19 mouse cellular contexts compared by ENCODE assay signal in genomic region chr2:5039350-5040170, GRCm38 (mm10). TPM values are rescaled to one million over a fixed set of nuclear protein-coding genes. Genes with fewer than 3 reads are reported as not detected.
A peak's percentile ranks its signal among the peaks of the same experiment; 100 is the strongest.
DNase-seq lines count a peak whose midpoint lies in the region; ATAC-seq and TF ChIP-seq lines count a peak whose summit lies in the region.
"Had no signal": no experiment of that assay in that cellular context is flagged by ENCODE, and none has a peak within 500 bp of the region (broad histone marks: within the 10 kb centered on the region; RNA-seq: fewer than 3 reads in every experiment).

No protein-coding gene starts in this region.

- 56% methylated on average over 13 of the region's 13 CpGs for WGBS in lung, embryonic 15.5 days
- 70% methylated on average over 13 of the region's 13 CpGs for WGBS in intestine, embryonic 15.5 days
- WGBS in stomach, embryonic 16.5 days, result 66% methylated on average over 13 of the region's 13 CpGs
- 74% methylated on average over 13 of the region's 13 CpGs for WGBS in hindbrain, postnatal 0 days

- H3K9ac ChIP-seq in lung, embryonic 15.5 days, result no peak overlapping the region
- H3K9ac ChIP-seq in intestine, embryonic 15.5 days, result no peak overlapping the region
- H3K9ac ChIP-seq in stomach, embryonic 16.5 days (ENCODE audit: low read length), result no peak overlapping the region
- no peak overlapping the region for H3K9ac ChIP-seq in hindbrain, postnatal 0 days (replicated peaks; ENCODE audit: low read length)
- H3K9ac ChIP-seq: embryonic facial prominence, embryonic 15.5 days; heart, embryonic 15.5 days; hindbrain, embryonic 15.5 days had no signal

- no peak overlapping the region for H3K4me2 ChIP-seq in lung, embryonic 15.5 days
- no peak overlapping the region for H3K4me2 ChIP-seq in intestine, embryonic 15.5 days (replicated peaks)
- H3K4me2 ChIP-seq in stomach, embryonic 16.5 days (ENCODE audit: low read depth, low read length), result no peak overlapping the region
- no peak overlapping the region for H3K4me2 ChIP-seq in hindbrain, postnatal 0 days (ENCODE audit: low read depth, low read length)
- H3K4me2 ChIP-seq: embryonic facial prominence, embryonic 15.5 days; heart, embryonic 15.5 days; hindbrain, embryonic 15.5 days had no signal

- H3K36me3 ChIP-seq in lung, embryonic 15.5 days, result no peaks in the 10 kb centered on the region
- no peaks in the 10 kb centered on the region for H3K36me3 ChIP-seq in intestine, embryonic 15.5 days
- no peaks in the 10 kb centered on the region for H3K36me3 ChIP-seq in stomach, embryonic 16.5 days (ENCODE audit: control insufficient read depth, insufficient read depth, low read length)
- peaks cover 17% of the 10 kb centered on the region for H3K36me3 ChIP-seq in hindbrain, postnatal 0 days (ENCODE audit: insufficient read depth, low read length)
- H3K36me3 ChIP-seq: embryonic facial prominence, embryonic 15.5 days; heart, embryonic 15.5 days; hindbrain, embryonic 15.5 days; limb, embryonic 10.5 days had no signal

- H3K9me3 ChIP-seq in lung, embryonic 15.5 days, result no peaks in the 10 kb centered on the region
- no peaks in the 10 kb centered on the region for H3K9me3 ChIP-seq in intestine, embryonic 15.5 days
- H3K9me3 ChIP-seq in stomach, embryonic 16.5 days (replicated peaks; ENCODE audit: control insufficient read depth, low read length), result no peaks in the 10 kb centered on the region
- no peaks in the 10 kb centered on the region for H3K9me3 ChIP-seq in hindbrain, postnatal 0 days (ENCODE audit: low read length)
- H3K9me3 ChIP-seq: embryonic facial prominence, embryonic 15.5 days; heart, embryonic 15.5 days; hindbrain, embryonic 15.5 days; limb, embryonic 10.5 days had no signal

- peaks cover 11% of the 10 kb centered on the region for H3K4me1 ChIP-seq in lung, embryonic 15.5 days
- no peaks in the 10 kb centered on the region for H3K4me1 ChIP-seq in intestine, embryonic 15.5 days (replicated peaks)
- H3K4me1 ChIP-seq in stomach, embryonic 16.5 days (ENCODE audit: control insufficient read depth, insufficient read depth, low read length), result no peaks in the 10 kb centered on the region
- no peaks in the 10 kb centered on the region for H3K4me1 ChIP-seq in hindbrain, postnatal 0 days (ENCODE audit: insufficient read depth, low read length)
- H3K4me1 ChIP-seq: embryonic facial prominence, embryonic 15.5 days; hindbrain, embryonic 15.5 days had no signal

- no peaks in the 10 kb centered on the region for H3K27me3 ChIP-seq in lung, embryonic 15.5 days
- no peaks in the 10 kb centered on the region for H3K27me3 ChIP-seq in intestine, embryonic 15.5 days (replicated peaks)
- H3K27me3 ChIP-seq in stomach, embryonic 16.5 days (ENCODE audit: control insufficient read depth, insufficient read depth, low read length), result no peaks in the 10 kb centered on the region
- H3K27me3 ChIP-seq in hindbrain, postnatal 0 days (ENCODE audit: insufficient read depth, low read length), result no peaks in the 10 kb centered on the region
- H3K27me3 ChIP-seq: embryonic facial prominence, embryonic 15.5 days; heart, embryonic 15.5 days; hindbrain, embryonic 15.5 days had no signal

- TF ChIP-seq CTCF in hindbrain, postnatal 0 days (IDR thresholded peaks at IDR 0.05; ENCODE audit: low read depth), result no peak

- H3K4me3 ChIP-seq in lung, embryonic 15.5 days, result no peak overlapping the region
- H3K4me3 ChIP-seq in intestine, embryonic 15.5 days (replicated peaks), result no peak overlapping the region
- H3K4me3 ChIP-seq in stomach, embryonic 16.5 days (replicated peaks; ENCODE audit: low read length), result no peak overlapping the region
- H3K4me3 ChIP-seq in hindbrain, postnatal 0 days (ENCODE audit: low read length), result no peak overlapping the region
- H3K4me3 ChIP-seq: embryonic facial prominence, embryonic 15.5 days; heart, adult 2 months; heart, embryonic 15.5 days; hindbrain, embryonic 15.5 days; layer of hippocampus, adult 2 months; limb, embryonic 10.5 days had no signal

- peak overlapping the region; percentile 35; the same call in 1 of the 2 replicates for H3K27ac ChIP-seq in lung, embryonic 15.5 days
- 0 out of 2 replicates have a peak overlapping the region, but pooled peaks have one; percentile 28 for H3K27ac ChIP-seq in intestine, embryonic 15.5 days
- H3K27ac ChIP-seq in stomach, embryonic 16.5 days (ENCODE audit: low read length), result peak overlapping the region; percentile 78
- no peak overlapping the region; the same call in 1 of the 2 replicates for H3K27ac ChIP-seq in hindbrain, postnatal 0 days
- H3K27ac ChIP-seq: embryonic facial prominence, embryonic 15.5 days; heart, adult 2 months; heart, embryonic 15.5 days; hindbrain, embryonic 15.5 days; layer of hippocampus, adult 2 months; limb, embryonic 10.5 days had no signal

- DNase-seq in cerebellum, postnatal 14 days, result peak; percentile 47 to 56
- DNase-seq in cerebellum, postnatal 25 days, result no peak
- DNase-seq in lung, postnatal 36 days, result no peak
- DNase-seq in hindbrain, postnatal 0 days (ENCODE audit: low spot score), result no peak
- DNase-seq: cerebellum, postnatal 36 days; gastrocnemius, postnatal 10 days; heart, adult 2 months; heart, postnatal 4 days; kidney, adult 18-20 months; kidney, postnatal 10 days; thymus, postnatal 36 days had no signal

- no peak for ATAC-seq in lung, embryonic 15.5 days (ENCODE audit: borderline replicate concordance, extremely low read depth, low FRiP score, low TSS enrichment)
- ATAC-seq in intestine, embryonic 15.5 days, result peak; percentile 73
- peak; percentile 87 for ATAC-seq in stomach, embryonic 16.5 days (ENCODE audit: insufficient read depth, low FRiP score)
- ATAC-seq in hindbrain, postnatal 0 days, result no peak

RNA-seq across cellular contexts. Expression of gene Optn, which starts 24.3 kb away (rescaled TPM):
- polyA plus RNA-seq in lung, embryonic 15.5 days (2015; fragmentation: Nextera tagmentation; extraction: Ambion mirVana), result 9.6 and 10.5 TPM in 2 replicates
- 17.3 and 18.7 TPM in 2 replicates for polyA plus RNA-seq in intestine, embryonic 15.5 days (2015; fragmentation: Nextera tagmentation; extraction: Ambion mirVana)
- 17.6 and 18.6 TPM in 2 replicates for polyA plus RNA-seq in stomach, embryonic 16.5 days (2015; fragmentation: Nextera tagmentation; extraction: Ambion mirVana)
- 31.2 and 39.3 TPM in 2 replicates for total RNA-seq in hindbrain, postnatal 0 days (2014; rRNA removed)
- polyA plus RNA-seq in hindbrain, postnatal 0 days (2015; fragmentation: Nextera tagmentation; extraction: Ambion mirVana), result 38.3 and 39.2 TPM in 2 replicates

RNA-seq across cellular contexts. Expression of gene Mcm10, which starts 27.0 kb away (rescaled TPM):
- polyA plus RNA-seq in lung, embryonic 15.5 days (2015; fragmentation: Nextera tagmentation; extraction: Ambion mirVana), result 37.0 and 37.8 TPM in 2 replicates
- 34.2 and 36.8 TPM in 2 replicates for polyA plus RNA-seq in intestine, embryonic 15.5 days (2015; fragmentation: Nextera tagmentation; extraction: Ambion mirVana)
- polyA plus RNA-seq in stomach, embryonic 16.5 days (2015; fragmentation: Nextera tagmentation; extraction: Ambion mirVana), result 25.1 and 26.4 TPM in 2 replicates
- total RNA-seq in hindbrain, postnatal 0 days (2014; rRNA removed), result 4.9 and 7.7 TPM in 2 replicates
- 3.9 and 4.8 TPM in 2 replicates for polyA plus RNA-seq in hindbrain, postnatal 0 days (2015; fragmentation: Nextera tagmentation; extraction: Ambion mirVana)

Comparison
In these comparisons a context has a peak if more than half of its experiments do, and no peak if none do; other contexts are left out.
1. DNase-seq: peak in cerebellum, postnatal 14 days (2 of 2); none in cerebellum, postnatal 25 days (0 of 2), lung, postnatal 36 days (single experiment) and hindbrain, postnatal 0 days (single experiment).
2. ATAC-seq: peak in intestine, embryonic 15.5 days (single experiment) and stomach, embryonic 16.5 days (single experiment); none in lung, embryonic 15.5 days (single experiment) and hindbrain, postnatal 0 days (single experiment).